Mouse (Mus musculus) testis, postnatal 10 days (tissue): ENCODE measurements around the gene Tmem40.

Source experiments
- DNase-seq: peaks from one replicate; pipeline ENCODE4 v3.0.0; 2021; ENCODE audit warnings: low spot score

Gene Tmem40

DNA sequence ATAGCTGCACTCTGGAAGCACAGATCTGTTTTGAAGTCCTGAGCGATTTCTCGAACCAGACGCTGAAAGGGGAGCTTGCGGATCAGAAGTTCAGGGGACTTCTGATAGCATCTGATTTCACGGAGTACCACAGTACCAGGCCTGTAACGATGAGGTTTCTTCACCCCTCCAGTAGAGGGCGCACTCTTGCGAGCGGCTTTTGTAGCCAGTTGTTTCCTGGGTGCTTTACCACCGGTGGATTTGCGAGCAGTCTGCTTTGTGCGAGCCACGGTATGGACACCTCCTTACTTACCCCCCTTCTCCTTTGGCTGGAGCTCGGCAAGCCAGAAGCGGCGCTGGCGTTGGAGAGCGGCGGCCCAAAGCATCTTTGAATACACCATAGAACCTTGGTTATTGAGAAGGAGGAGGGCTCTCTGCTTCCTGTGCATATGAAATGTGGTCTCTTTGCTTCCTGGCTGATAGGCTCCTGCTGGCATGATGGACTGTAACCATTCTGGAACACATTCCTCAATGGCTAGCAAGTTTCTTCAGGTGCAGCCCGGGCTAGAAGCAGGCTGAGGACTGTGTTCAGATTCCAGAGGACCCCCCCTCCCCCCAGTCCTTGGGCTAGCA is 8.0 kb upstream of the Tmem40 start:
- DNase-seq = no peak

- no peak for DNase-seq
Measured at GRCm38 (mm10) chr6:115768207-115768606, 6.0 kb upstream of the Tmem40 start.

- no peak for DNase-seq
Measured at GRCm38 (mm10) chr6:115767357-115767756, 5.1 kb upstream of the Tmem40 start.

- peak; percentile 70 for DNase-seq
Measured at GRCm38 (mm10) chr6:115764179-115764578, 2.0 kb upstream of the Tmem40 start.

GRCm38 (mm10) chr6:115760982-115761381 is 1.2 kb downstream of the Tmem40 start:
- no peak for DNase-seq

DNA sequence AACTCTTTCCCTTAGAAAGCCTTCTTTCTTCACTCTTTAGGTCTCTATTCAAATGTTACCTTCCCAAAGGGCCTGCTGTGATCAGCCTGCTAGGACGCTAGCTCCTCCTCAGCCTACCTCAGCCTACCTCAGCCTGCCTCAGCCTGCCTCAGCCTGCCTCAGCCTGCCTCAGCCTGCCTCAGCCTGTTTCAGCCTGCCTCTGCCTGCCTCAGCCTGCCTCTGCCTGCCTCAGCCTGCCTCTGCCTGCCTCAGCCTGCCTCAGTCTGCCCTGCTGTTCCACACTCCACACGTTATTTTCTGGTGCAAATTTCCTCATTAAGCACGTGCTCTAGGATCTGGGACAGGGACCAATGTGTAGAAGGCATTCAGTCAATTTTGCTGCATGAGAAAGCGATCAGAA is 2.1 kb downstream of the Tmem40 start:
- DNase-seq = no peak

DNA sequence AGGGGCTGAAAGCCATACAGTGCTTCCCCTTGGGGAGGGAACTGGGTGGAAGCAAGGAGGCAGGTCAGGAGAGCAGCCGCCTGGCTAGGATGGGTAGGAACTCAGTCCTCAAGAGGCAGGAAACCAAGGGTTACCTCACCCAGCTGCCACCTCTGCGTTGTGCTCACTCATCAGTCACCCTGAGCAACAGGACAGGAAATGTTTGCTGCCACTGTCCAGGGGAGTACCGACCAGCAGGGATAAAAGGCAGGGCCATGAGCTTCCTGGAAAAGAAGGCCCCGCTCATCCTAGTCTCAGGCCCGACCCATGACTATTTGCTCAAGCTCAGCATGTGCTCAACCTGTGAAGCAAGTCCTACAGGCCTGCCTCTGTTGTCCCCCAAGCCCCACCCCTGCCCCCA is 2.7 kb downstream of the Tmem40 start:
- no peak for DNase-seq

- DNase-seq = no peak
Measured at GRCm38 (mm10) chr6:115758981-115759435, 3.2 kb downstream of the Tmem40 start.

DNA sequence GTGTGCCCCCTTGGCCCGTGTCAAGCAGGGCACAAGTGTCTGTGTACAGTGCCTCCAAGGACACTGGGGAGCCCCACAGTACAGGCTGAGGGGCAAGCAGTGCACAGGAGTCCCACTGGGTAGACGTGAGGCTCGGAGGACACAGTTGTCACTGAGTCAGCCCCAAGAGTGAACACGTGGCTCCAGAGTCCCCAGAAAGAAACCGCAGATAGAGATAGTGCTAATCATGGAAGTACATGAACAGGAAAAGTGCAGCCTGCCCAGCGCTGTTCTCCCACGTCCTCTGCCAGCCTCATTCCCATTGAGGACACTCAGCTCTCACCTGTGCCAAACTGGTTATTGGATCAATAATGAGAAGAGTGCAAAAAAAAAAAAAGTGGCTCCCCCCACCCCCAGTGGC is 6.7 kb downstream of the Tmem40 start:
- DNase-seq = no peak

GRCm38 (mm10) chr6:115746326-115746725 is 15.9 kb downstream of the Tmem40 start:
- DNase-seq = no peak

DNA sequence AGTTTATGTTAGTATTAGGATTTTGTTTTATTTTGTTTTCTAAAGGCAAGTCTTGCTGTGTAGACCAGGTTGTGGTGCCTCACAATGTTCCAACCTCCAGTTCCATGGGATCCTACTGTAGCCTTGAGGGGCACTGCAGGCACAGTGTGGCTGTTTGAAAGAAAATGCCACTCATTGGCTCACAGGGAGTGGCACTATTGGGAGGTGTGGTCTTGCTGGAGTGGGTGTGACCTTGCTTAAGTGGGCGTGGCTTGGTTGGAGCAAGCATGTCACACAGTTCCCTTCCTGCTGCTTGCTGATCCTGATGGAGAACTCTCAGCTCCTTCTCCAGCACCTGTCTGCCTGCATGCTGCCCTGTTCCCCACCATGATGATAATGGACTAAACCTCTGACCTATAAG is 18.6 kb downstream of the Tmem40 start:
- no peak for DNase-seq

DNA sequence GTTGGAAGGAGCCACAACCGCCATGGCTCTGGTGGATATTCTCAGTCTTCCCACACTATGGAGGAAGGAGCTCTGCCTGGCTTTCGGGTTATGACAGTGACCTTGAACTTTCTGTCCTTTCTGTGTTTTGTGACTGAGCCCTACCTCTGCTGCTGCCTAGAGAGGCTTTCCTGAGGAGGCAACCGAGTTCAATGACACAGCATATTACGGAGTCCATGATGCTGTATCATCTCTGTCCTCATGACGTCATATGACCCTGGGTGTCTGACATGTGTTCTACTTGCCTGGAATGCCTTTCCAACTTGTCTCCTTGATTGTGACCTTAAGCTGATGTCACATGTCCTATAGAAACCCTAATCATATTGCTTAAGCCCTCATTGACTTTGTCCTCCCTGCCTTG is 23.2 kb downstream of the Tmem40 start:
- DNase-seq = no peak

DNA sequence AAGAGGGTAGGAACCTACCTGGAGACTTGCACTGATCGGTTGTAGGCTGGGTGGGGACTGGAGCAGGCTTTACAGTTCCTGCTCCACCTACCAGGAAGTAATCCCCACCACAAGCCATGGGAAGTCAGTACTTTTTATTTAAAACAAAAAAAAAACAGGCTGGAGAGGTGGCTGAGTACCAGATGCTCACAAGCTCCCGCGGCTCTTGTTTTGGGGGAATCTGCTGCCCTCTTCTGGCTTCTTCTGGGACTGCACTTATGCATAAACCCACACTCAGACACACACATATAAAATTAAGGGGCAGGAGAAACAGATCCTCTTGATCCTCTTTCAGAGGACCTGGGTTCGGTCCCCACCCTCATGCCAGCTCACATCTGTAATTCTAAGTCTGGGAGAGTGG is 27.3 kb downstream of the Tmem40 start:
- DNase-seq = peak; percentile 71

DNA sequence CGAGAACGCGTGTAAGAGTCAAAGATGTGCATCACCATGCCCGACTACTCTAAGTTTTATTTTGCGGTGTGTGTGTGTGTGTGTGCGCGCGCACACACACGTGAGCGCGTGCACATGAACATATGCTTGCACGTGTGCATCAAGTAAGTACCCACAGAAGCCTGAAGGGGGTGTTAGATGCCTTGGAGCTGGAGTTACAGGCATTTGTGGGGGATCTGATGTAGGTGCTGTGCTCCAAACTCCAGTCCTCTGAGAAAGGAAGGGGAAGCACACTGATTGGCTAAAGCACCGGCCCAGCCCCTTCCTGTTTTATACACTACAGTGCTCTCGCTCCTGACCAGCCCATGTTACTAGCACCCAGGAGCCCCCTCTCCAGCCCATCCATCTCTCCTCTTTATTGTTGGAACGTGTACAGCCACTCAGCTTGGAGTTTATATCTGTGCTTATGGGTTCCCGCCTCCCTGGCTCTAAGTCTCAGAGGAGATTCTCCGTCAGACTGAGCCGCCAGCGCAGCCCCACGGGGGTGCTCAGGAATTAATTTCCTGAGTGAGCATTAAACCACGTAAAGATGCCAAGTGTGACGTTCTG is 29.8 kb downstream of the Tmem40 start:
- DNase-seq = no peak

DNA sequence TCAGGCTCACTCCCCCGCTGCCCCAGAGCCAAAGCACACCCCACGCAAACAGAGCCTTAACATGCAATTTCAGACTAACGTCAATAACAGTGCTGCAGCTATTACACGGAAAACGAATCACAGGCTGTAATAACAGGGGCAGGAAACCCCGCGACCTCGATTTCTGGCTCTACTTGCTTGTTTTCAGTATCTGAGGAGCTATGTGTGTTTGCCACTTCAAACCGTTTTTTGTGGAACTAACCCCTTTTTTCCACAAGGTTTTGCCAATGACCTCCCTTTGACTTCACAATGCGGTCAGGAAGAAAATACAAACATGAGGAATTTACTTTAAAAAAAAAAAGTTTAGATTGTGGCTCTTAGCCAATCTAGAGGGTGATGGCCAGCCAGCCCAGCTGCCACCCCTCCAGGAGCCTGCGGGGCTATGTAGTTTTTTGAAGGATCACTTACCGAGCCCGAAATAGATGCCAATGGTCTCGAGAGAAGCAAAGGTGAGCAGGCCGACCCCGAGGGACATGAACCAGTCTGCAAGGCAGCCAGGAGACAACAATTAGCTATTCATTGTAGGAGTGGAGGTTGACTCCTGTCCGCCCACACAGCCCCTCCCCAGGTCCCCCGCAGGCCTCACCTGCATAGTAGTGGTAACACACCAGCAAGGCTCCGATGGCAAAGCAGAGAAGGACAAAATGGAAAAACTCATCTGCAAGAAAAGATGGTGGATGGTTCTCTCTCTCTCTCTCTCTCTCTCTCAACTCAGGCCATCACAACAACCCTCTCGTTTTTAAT is 31.5 kb downstream of the Tmem40 start:
- no peak for DNase-seq

DNA sequence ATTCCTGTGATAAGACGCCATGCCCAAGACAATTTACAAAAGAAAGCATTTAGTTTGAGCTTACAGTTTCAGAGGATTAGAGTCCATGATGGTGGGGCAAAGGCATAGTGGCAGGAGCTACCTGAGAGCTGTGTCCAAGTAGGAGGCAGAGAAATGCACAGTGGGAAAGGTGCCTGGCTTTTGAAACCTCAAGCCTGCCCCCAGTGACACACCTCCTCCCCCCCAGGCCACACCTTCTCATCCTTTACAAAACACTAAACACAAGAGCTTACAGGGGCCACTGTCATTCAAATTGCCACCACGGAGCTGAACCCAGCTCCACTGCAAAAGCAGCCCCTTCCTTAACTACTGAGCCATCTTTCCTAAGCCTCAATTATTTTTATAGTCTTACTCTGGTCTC is 34.6 kb downstream of the Tmem40 start:
- no peak for DNase-seq

GRCm38 (mm10) chr6:115727108-115727507 is 35.1 kb downstream of the Tmem40 start:
- DNase-seq = peak; percentile 65

DNA sequence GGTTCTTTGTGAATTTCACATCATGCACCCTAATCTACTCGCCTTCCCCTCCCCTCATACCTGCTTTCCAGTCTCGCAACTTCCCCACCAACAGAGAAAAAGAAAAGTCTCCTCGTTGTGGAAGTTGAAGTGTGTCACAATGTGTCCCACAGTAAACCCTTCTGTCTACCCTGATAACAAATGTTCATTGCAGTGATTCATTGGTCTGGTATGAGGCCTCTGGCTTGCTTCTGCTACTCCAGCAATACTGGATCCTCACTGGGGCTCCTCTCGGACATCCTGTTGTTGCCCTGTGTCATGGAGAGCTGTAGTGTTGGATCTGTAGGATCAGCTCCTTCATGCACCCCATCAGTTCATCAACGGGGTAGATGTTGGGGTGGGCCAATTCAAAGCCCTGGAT is 40.0 kb downstream of the Tmem40 start:
- DNase-seq = no peak

DNA sequence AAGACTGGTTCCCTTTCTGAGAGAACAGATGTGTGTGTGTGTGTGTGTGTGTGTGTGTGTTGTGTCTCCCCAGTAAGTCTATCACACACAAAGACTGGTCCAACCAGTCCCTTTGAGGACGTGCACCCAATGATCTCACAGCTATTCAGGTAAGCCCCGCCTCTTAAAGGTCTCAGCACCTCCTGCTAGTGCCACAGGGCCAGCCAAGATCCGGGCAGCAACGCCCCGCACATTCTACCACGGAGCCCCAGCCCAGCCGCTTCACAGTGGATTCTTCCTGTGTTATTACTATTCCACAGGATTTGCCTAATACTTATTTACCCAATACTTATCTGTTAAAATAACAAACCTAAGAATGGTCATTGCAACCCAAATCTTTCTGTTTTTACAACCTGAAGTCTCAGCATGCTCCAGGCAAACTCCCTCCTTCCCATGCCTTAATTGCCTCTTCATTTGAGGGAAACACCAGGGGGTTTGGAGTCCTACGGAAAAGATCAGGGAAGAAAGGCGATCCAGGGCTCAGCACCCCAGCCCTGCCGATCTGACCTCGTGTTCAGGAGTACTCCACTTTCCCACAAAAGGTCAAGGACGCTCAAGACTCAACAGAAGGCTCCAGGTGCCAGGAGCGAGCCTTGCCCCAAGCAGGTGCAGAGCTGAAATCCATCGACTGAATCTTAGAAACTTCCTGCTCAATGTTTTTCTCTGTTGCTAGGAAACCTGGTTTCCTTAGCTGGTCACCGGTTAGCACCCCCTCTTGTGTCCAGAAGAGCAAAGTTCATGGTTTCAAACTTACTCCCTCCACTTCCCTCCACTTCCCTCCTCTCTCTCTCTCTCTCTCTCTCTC is 44.3 kb downstream of the Tmem40 start:
- peak; percentile 49 for DNase-seq

- DNase-seq = no peak
Measured at GRCm38 (mm10) chr6:115717101-115717652, 45.0 kb downstream of the Tmem40 start.

DNA sequence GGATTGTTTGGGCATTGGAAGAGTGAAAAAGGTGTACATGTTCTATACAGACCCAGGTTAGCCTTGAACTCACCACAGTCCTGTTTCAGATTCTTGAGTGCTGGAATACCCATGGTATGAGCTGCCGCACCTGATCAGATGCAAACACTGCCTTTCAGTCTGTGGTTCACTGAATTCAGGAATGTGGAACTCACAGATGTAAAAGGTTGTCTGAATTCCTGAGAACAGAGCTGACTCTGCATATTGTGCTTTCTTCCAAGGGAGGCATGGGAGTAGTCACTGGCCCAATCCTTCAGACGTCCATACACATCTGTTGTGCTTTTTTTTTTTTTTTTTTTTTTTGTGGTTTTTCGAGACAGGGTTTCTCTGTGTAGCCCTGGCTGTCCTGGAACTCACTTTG is 50.9 kb downstream of the Tmem40 start:
- no peak for DNase-seq

- DNase-seq = no peak
Measured at GRCm38 (mm10) chr6:115702901-115703300, 59.3 kb downstream of the Tmem40 start.
